Mouse (Mus musculus): ENCODE measurements at regions not wholly inside any gene's neighbourhood (a gene's known extent, or its start where the extent isn't known, plus 50 kb on each side); places are given as distances from the start of the nearest gene placed in this dataset.

DNA sequence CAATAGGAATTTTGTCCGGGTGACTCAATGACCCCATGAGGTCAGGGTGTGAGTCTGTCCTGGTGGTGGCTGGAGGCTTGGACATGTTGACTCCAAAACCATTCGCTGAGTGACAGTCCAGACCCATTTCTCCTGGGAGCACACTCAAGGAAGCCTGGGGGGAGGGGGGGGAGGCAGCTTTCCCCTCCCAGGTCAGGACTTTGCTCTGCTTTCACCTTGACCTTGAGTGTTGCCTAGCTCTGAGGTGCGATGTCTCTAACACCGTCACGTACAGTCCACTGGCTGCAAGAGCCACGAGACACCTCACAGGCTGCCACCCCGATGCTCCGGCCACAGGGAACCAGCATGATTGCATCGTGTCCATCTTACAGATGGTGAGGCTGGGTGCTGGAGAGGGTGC is 127.3 kb upstream of the A430005L14Rik start:
- no peak for TF ChIP-seq CTCF (IDR thresholded peaks at IDR 0.05; ENCODE audit: low read depth)
- no peak for TF ChIP-seq EP300 (IDR thresholded peaks at IDR 0.05; ENCODE audit: low read depth)
